Mouse (Mus musculus) neural tube, embryonic 13.5 days (tissue): ENCODE measurements at regions not wholly inside any gene's neighbourhood (a gene's known extent, or its start where the extent isn't known, plus 50 kb on each side); places are given as distances from the start of the nearest gene placed in this dataset.

Experiments
- ATAC-seq: fragments of 200-750 bp; cut with Nextera tagmentation; 2 replicates; pipeline ENCODE4 v1.8.0; 2017; ENCODE audit warnings: low read depth, mild to moderate bottlenecking, moderate TSS enrichment, moderate library complexity
- H3K27ac ChIP-seq: fragments of 300-500 bp; sonication (generic); replicated peaks from 2 replicates; pipeline ENCODE4 v1.5.1; 2015; ENCODE audit warnings: moderate library complexity, mild to moderate bottlenecking, inconsistent platforms
- H3K27me3 ChIP-seq: fragments of 300-500 bp; sonication (generic); 2 replicates; pipeline ENCODE4 v1.6.1; 2015; ENCODE audit warnings: mild to moderate bottlenecking, inconsistent platforms
- H3K36me3 ChIP-seq: fragments of 300-500 bp; sonication (generic); 2 replicates; pipeline ENCODE4 v1.6.1; 2015; ENCODE audit warnings: mild to moderate bottlenecking, inconsistent platforms
- H3K4me1 ChIP-seq: fragments of 300-500 bp; sonication (generic); replicated peaks from 2 replicates; pipeline ENCODE4 v1.6.1; 2015; ENCODE audit warnings: inconsistent platforms
- H3K4me2 ChIP-seq: fragments of 300-500 bp; sonication (generic); 2 replicates; pipeline ENCODE4 v1.6.1; 2015; ENCODE audit warnings: inconsistent platforms, mild to moderate bottlenecking, moderate library complexity
- H3K4me3 ChIP-seq: fragments of 300-500 bp; sonication (generic); 2 replicates; pipeline ENCODE4 v1.5.1; 2015; ENCODE audit warnings: mild to moderate bottlenecking, inconsistent platforms
- H3K9ac ChIP-seq: fragments of 300-500 bp; sonication (generic); 2 replicates; pipeline ENCODE4 v1.6.1; 2015; ENCODE audit warnings: moderate library complexity, mild to moderate bottlenecking, inconsistent platforms
- H3K9me3 ChIP-seq: fragments of 300-500 bp; sonication (generic); 2 replicates; pipeline ENCODE4 v1.6.1; 2016; ENCODE audit warnings: inconsistent platforms
- WGBS: fragments of 180-500 bp; shearing (Covaris S2); methylation state at CpG from one replicate; pipeline ENCODE4 v1.1.7; 2015; 5-methylcytosine and 5-hydroxymethylcytosine counted together

GRCm38 (mm10) chr4:100700418-100700817 is 76.1 kb upstream of the Cachd1 start:
- no peak overlapping the region for H3K4me2 ChIP-seq

GRCm38 (mm10) chr4:100705960-100706359 is 70.5 kb upstream of the Cachd1 start:
- Histone ChIP-seq H3K9ac (no peak overlapping the region), H3K36me3 (no peaks in the 10 kb centered on the region), H3K4me1 (no peaks in the 10 kb centered on the region), H3K4me3 (no peak overlapping the region), H3K9me3 (no peaks in the 10 kb centered on the region), H3K27ac (no peak overlapping the region), H3K4me2 (no peak overlapping the region), H3K27me3 (no peaks in the 10 kb centered on the region)
- WGBS: 33% methylated on average over 6 of the region's 6 CpGs
- ATAC-seq: no peak

More at GRCm38 (mm10) chr4:100700418-100700817, 76.1 kb upstream of the Cachd1 start:
- no peaks in the 10 kb centered on the region for H3K9me3 ChIP-seq
- WGBS: 76% methylated on average over 5 of the region's 5 CpGs
- H3K27ac ChIP-seq: no peak overlapping the region
- no peaks in the 10 kb centered on the region for H3K36me3 ChIP-seq
- H3K27me3 ChIP-seq: no peaks in the 10 kb centered on the region
- H3K4me1 ChIP-seq: no peaks in the 10 kb centered on the region
- no peak for ATAC-seq
- H3K9ac ChIP-seq: no peak overlapping the region
- H3K4me3 ChIP-seq: no peak overlapping the region

- no peaks in the 10 kb centered on the region for H3K36me3 ChIP-seq
- H3K9me3 ChIP-seq: no peaks in the 10 kb centered on the region
- H3K4me3 ChIP-seq: no peak overlapping the region
- H3K27me3 ChIP-seq: no peaks in the 10 kb centered on the region
- ATAC-seq: no peak
- 71% methylated on average over 6 of the region's 6 CpGs for WGBS
- no peak overlapping the region for H3K9ac ChIP-seq
- no peaks in the 10 kb centered on the region for H3K4me1 ChIP-seq
- no peak overlapping the region for H3K27ac ChIP-seq
- no peak overlapping the region for H3K4me2 ChIP-seq
Observed at GRCm38 (mm10) chr4:100707125-100707524, 69.3 kb upstream of the Cachd1 start.

- no peaks in the 10 kb centered on the region for H3K27me3 ChIP-seq
- no peak overlapping the region for H3K27ac ChIP-seq
- no peak overlapping the region for H3K4me3 ChIP-seq
- no peaks in the 10 kb centered on the region for H3K4me1 ChIP-seq
- ATAC-seq: no peak
- H3K9me3 ChIP-seq: no peaks in the 10 kb centered on the region
- WGBS: 93% methylated on average over 5 of the region's 5 CpGs
- H3K4me2 ChIP-seq: no peak overlapping the region
- no peaks in the 10 kb centered on the region for H3K36me3 ChIP-seq
- H3K9ac ChIP-seq: no peak overlapping the region
Observed at GRCm38 (mm10) chr4:100708247-100708646, 68.2 kb upstream of the Cachd1 start.

GRCm38 (mm10) chr4:100714240-100714639 is 62.2 kb upstream of the Cachd1 start:
- no peak overlapping the region for H3K4me3 ChIP-seq
- no peaks in the 10 kb centered on the region for H3K27me3 ChIP-seq
- H3K4me1 ChIP-seq: no peaks in the 10 kb centered on the region
- no peak overlapping the region for H3K27ac ChIP-seq
- no peak for ATAC-seq
- no peaks in the 10 kb centered on the region for H3K36me3 ChIP-seq
- no peak overlapping the region for H3K9ac ChIP-seq
- H3K4me2 ChIP-seq: no peak overlapping the region
- H3K9me3 ChIP-seq: no peaks in the 10 kb centered on the region

GRCm38 (mm10) chr4:100717601-100718000 is 58.9 kb upstream of the Cachd1 start:
- ATAC-seq: no peak
- WGBS: 91% methylated on average over 9 of the region's 9 CpGs
- Histone ChIP-seq H3K9ac (no peak overlapping the region), H3K27ac (no peak overlapping the region), H3K4me1 (no peaks in the 10 kb centered on the region), H3K36me3 (no peaks in the 10 kb centered on the region), H3K4me2 (no peak overlapping the region), H3K4me3 (no peak overlapping the region), H3K9me3 (no peaks in the 10 kb centered on the region), H3K27me3 (no peaks in the 10 kb centered on the region)

GRCm38 (mm10) chr4:100722532-100722931 is 53.9 kb upstream of the Cachd1 start:
- no peak for ATAC-seq
- H3K9me3 ChIP-seq: no peaks in the 10 kb centered on the region
- H3K36me3 ChIP-seq: no peaks in the 10 kb centered on the region
- 27% methylated on average over 9 of the region's 9 CpGs for WGBS
- H3K4me3 ChIP-seq: no peak overlapping the region
- no peak overlapping the region for H3K9ac ChIP-seq
- no peak overlapping the region for H3K4me2 ChIP-seq
- no peaks in the 10 kb centered on the region for H3K27me3 ChIP-seq
- no peaks in the 10 kb centered on the region for H3K4me1 ChIP-seq
- H3K27ac ChIP-seq: no peak overlapping the region

GRCm38 (mm10) chr4:100723053-100723452 is 53.4 kb upstream of the Cachd1 start:
- Histone ChIP-seq H3K9me3 (no peaks in the 10 kb centered on the region), H3K27me3 (no peaks in the 10 kb centered on the region), H3K36me3 (no peaks in the 10 kb centered on the region), H3K4me3 (no peak overlapping the region), H3K4me2 (no peak overlapping the region), H3K4me1 (no peaks in the 10 kb centered on the region), H3K27ac (no peak overlapping the region), H3K9ac (no peak overlapping the region)
- 74% methylated on average over 5 of the region's 5 CpGs for WGBS
- ATAC-seq: no peak

- Histone ChIP-seq H3K9me3 (no peaks in the 10 kb centered on the region; the same call in 1 of the 2 replicates), H3K27ac (no peak overlapping the region)
Observed at GRCm38 (mm10) chr4:100725811-100726210, 50.7 kb upstream of the Cachd1 start.

GRCm38 (mm10) chr4:100726496-100726895 is 50.0 kb upstream of the Cachd1 start:
- Histone ChIP-seq H3K27ac (no peak overlapping the region), H3K4me3 (no peak overlapping the region), H3K4me2 (no peak overlapping the region), H3K9ac (no peak overlapping the region), H3K36me3 (no peaks in the 10 kb centered on the region), H3K4me1 (no peaks in the 10 kb centered on the region), H3K27me3 (no peaks in the 10 kb centered on the region), H3K9me3 (no peaks in the 10 kb centered on the region; the same call in 1 of the 2 replicates)
- ATAC-seq: no peak
- 49% methylated on average over 6 of the region's 6 CpGs for WGBS

More at GRCm38 (mm10) chr4:100725811-100726210, 50.7 kb upstream of the Cachd1 start:
- no peak for ATAC-seq
- Histone ChIP-seq H3K9ac (no peak overlapping the region), H3K27me3 (no peaks in the 10 kb centered on the region), H3K4me2 (no peak overlapping the region), H3K36me3 (no peaks in the 10 kb centered on the region), H3K4me3 (no peak overlapping the region), H3K4me1 (no peaks in the 10 kb centered on the region)
- WGBS: 95% methylated on average over 7 of the region's 7 CpGs
